Mouse (Mus musculus) neural tube, embryonic 15.5 days (tissue): ENCODE results near the gene Zfp316. TPM values are rescaled to one million over a fixed set of nuclear protein-coding genes. Genes with fewer than 3 reads are reported as not detected.

ENCODE experiments used
- ATAC-seq: fragments of 200-750 bp; cut with Nextera tagmentation; 2 replicates; pipeline ENCODE4 v1.8.0; 2017; ENCODE audit warnings: mild to moderate bottlenecking, moderate TSS enrichment, moderate library complexity; ENCODE audit not compliant: low FRiP score
- H3K27ac ChIP-seq: fragments of 300-500 bp; sonication (generic); replicated peaks from 2 replicates; pipeline ENCODE4 v1.5.1; 2015; ENCODE audit warnings: mild to moderate bottlenecking, inconsistent platforms
- H3K27me3 ChIP-seq: fragments of 300-500 bp; sonication (generic); replicated peaks from 2 replicates; pipeline ENCODE4 v1.6.1; 2015; ENCODE audit warnings: inconsistent platforms
- H3K36me3 ChIP-seq: fragments of 300-500 bp; sonication (generic); 2 replicates; pipeline ENCODE4 v1.6.1; 2015; ENCODE audit warnings: inconsistent platforms
- H3K4me1 ChIP-seq: fragments of 300-500 bp; sonication (generic); 2 replicates; pipeline ENCODE4 v1.6.1; 2015; ENCODE audit warnings: inconsistent platforms
- H3K4me2 ChIP-seq: fragments of 300-500 bp; sonication (generic); 2 replicates; pipeline ENCODE4 v1.6.1; 2015; ENCODE audit warnings: inconsistent platforms, mild to moderate bottlenecking, moderate library complexity
- H3K4me3 ChIP-seq: fragments of 300-500 bp; sonication (generic); replicated peaks from 2 replicates; pipeline ENCODE4 v1.5.1; 2015; ENCODE audit warnings: mild to moderate bottlenecking, inconsistent platforms
- H3K9ac ChIP-seq: fragments of 300-500 bp; sonication (generic); replicated peaks from 2 replicates; pipeline ENCODE4 v1.6.1; 2015; ENCODE audit warnings: mild to moderate bottlenecking, inconsistent platforms
- H3K9me3 ChIP-seq: fragments of 300-500 bp; sonication (generic); replicated peaks from 2 replicates; pipeline ENCODE4 v1.6.1; 2016; ENCODE audit warnings: inconsistent platforms
- WGBS: fragments of 180-500 bp; shearing (Covaris S2); methylation state at CpG from one replicate; pipeline ENCODE4 v1.1.7; 2015; ENCODE audit warnings: mixed read lengths; 5-methylcytosine and 5-hydroxymethylcytosine counted together
- polyA plus RNA-seq: library from polyadenylated mRNA; unstranded; fragments of >200 nt; fragmentation: Nextera tagmentation; extraction: Ambion mirVana; gene quantifications from 2 replicates; pipeline ENCODE4 v1.2.1, GENCODE M21; 2015

Zfp316 gene
- polyA plus RNA-seq, 1 experiment from 2014 or later, result 9.7 TPM

- no peaks in the 10 kb centered on the region for H3K27me3 ChIP-seq
- H3K9ac ChIP-seq, result no peak overlapping the region
- no peaks in the 10 kb centered on the region for H3K9me3 ChIP-seq
- H3K4me1 ChIP-seq, result 0 out of 2 replicates have a peak, but pooled peaks cover 3% of the 10 kb centered on the region
- no peak overlapping the region for H3K4me3 ChIP-seq
- H3K4me2 ChIP-seq, result no peak overlapping the region
- no peak for ATAC-seq
- H3K36me3 ChIP-seq, result peaks cover 49% of the 10 kb centered on the region
- 93% methylated on average over 4 of the region's 4 CpGs for WGBS
- no peak overlapping the region for H3K27ac ChIP-seq
Measured at GRCm38 (mm10) chr5:143299686-143300085, 29.9 kb upstream of the Zfp316 start.

GRCm38 (mm10) chr5:143298391-143298790, 28.6 kb upstream of the Zfp316 start:
- H3K9me3 ChIP-seq, result no peaks in the 10 kb centered on the region
- peaks cover 43% of the 10 kb centered on the region for H3K36me3 ChIP-seq
- H3K9ac ChIP-seq, result no peak overlapping the region
- peaks cover 13% of the 10 kb centered on the region for H3K27me3 ChIP-seq
- no peak overlapping the region for H3K27ac ChIP-seq
- peaks cover 10% of the 10 kb centered on the region for H3K4me1 ChIP-seq
- no peak overlapping the region for H3K4me3 ChIP-seq
- 92% methylated on average over 7 of the region's 7 CpGs for WGBS
- no peak overlapping the region for H3K4me2 ChIP-seq
- ATAC-seq, result no peak

- peaks cover 17% of the 10 kb centered on the region for H3K27me3 ChIP-seq
- no peak overlapping the region for H3K9ac ChIP-seq
- H3K4me3 ChIP-seq, result no peak overlapping the region
- WGBS, result 92% methylated on average over 9 of the region's 9 CpGs
- H3K9me3 ChIP-seq, result no peaks in the 10 kb centered on the region
- no peak for ATAC-seq
- peaks cover 14% of the 10 kb centered on the region for H3K4me1 ChIP-seq
- H3K36me3 ChIP-seq, result peaks cover 40% of the 10 kb centered on the region
- no peak overlapping the region for H3K4me2 ChIP-seq
- H3K27ac ChIP-seq, result no peak overlapping the region
Measured at GRCm38 (mm10) chr5:143297986-143298385, 28.2 kb upstream of the Zfp316 start.

- no peak overlapping the region for H3K4me3 ChIP-seq
- ATAC-seq, result no peak
- 85% methylated on average over 2 of the region's 2 CpGs for WGBS
Measured at GRCm38 (mm10) chr5:143295330-143295729, 25.5 kb upstream of the Zfp316 start.

GRCm38 (mm10) chr5:143294862-143295261, 25.0 kb upstream of the Zfp316 start:
- H3K36me3 ChIP-seq, result peaks cover 12% of the 10 kb centered on the region
- ATAC-seq, result no peak
- no peak overlapping the region for H3K4me3 ChIP-seq
- H3K9ac ChIP-seq, result no peak overlapping the region
- peaks cover 48% of the 10 kb centered on the region for H3K27me3 ChIP-seq
- H3K27ac ChIP-seq, result no peak overlapping the region
- no peaks in the 10 kb centered on the region for H3K9me3 ChIP-seq
- H3K4me2 ChIP-seq, result no peak overlapping the region
- WGBS, result 92% methylated on average over 3 of the region's 3 CpGs
- peaks cover 22% of the 10 kb centered on the region for H3K4me1 ChIP-seq

More at GRCm38 (mm10) chr5:143295330-143295729, 25.5 kb upstream of the Zfp316 start:
- no peaks in the 10 kb centered on the region for H3K9me3 ChIP-seq
- H3K27ac ChIP-seq, result no peak overlapping the region
- H3K4me1 ChIP-seq, result peaks cover 22% of the 10 kb centered on the region
- H3K36me3 ChIP-seq, result peaks cover 17% of the 10 kb centered on the region
- no peak overlapping the region for H3K4me2 ChIP-seq
- no peak overlapping the region for H3K9ac ChIP-seq
- H3K27me3 ChIP-seq, result peaks cover 43% of the 10 kb centered on the region

GRCm38 (mm10) chr5:143293404-143293803, 23.6 kb upstream of the Zfp316 start, which contains the start of gene Zfp853:
Gene Zfp853, minus strand, starts transcription at chr5:143293623.
- 7% methylated on average over 38 of the region's 38 CpGs for WGBS
- peak within 1 kb of the TSS; percentile 89 for H3K4me2 ChIP-seq
- peaks cover 24% of the 10 kb centered on the region for H3K4me1 ChIP-seq
- peak within 1 kb of the TSS; percentile 51 for H3K9ac ChIP-seq
- H3K27me3 ChIP-seq, result peaks cover 63% of the 10 kb centered on the region
- H3K4me3 ChIP-seq, result peak within 1 kb of the TSS; percentile 50
- H3K27ac ChIP-seq, result no peak within 1 kb of the TSS
- H3K36me3 ChIP-seq, result no peaks in the 10 kb centered on the region
- ATAC-seq, result peak; percentile 51
- no peaks in the 10 kb centered on the region for H3K9me3 ChIP-seq

- ATAC-seq, result 0 out of 2 replicates have a peak, but pooled peaks have one; percentile 24
- Histone ChIP-seq H3K27ac (no peak overlapping the region), H3K36me3 (no peaks in the 10 kb centered on the region), H3K4me3 (peak overlapping the region; percentile 50), H3K4me1 (peaks cover 29% of the 10 kb centered on the region), H3K27me3 (peaks cover 68% of the 10 kb centered on the region), H3K4me2 (peak overlapping the region; percentile 89), H3K9me3 (no peaks in the 10 kb centered on the region), H3K9ac (peak overlapping the region; percentile 51)
- 2% methylated on average over 19 of the region's 19 CpGs for WGBS
Measured at GRCm38 (mm10) chr5:143292879-143293278, 23.1 kb upstream of the Zfp316 start.

- no peaks in the 10 kb centered on the region for H3K9me3 ChIP-seq
- H3K4me3 ChIP-seq, result no peak overlapping the region
- H3K27ac ChIP-seq, result no peak overlapping the region
- H3K9ac ChIP-seq, result no peak overlapping the region
- H3K4me1 ChIP-seq, result peaks cover 32% of the 10 kb centered on the region
- whole genome bisulfite sequencing, result 73% methylated on average over 9 of the region's 9 CpGs
- no peaks in the 10 kb centered on the region for H3K36me3 ChIP-seq
- no peak overlapping the region for H3K4me2 ChIP-seq
- ATAC-seq, result no peak
- H3K27me3 ChIP-seq, result peaks cover 82% of the 10 kb centered on the region
Measured at GRCm38 (mm10) chr5:143289299-143289698, 19.5 kb upstream of the Zfp316 start.

DNA sequence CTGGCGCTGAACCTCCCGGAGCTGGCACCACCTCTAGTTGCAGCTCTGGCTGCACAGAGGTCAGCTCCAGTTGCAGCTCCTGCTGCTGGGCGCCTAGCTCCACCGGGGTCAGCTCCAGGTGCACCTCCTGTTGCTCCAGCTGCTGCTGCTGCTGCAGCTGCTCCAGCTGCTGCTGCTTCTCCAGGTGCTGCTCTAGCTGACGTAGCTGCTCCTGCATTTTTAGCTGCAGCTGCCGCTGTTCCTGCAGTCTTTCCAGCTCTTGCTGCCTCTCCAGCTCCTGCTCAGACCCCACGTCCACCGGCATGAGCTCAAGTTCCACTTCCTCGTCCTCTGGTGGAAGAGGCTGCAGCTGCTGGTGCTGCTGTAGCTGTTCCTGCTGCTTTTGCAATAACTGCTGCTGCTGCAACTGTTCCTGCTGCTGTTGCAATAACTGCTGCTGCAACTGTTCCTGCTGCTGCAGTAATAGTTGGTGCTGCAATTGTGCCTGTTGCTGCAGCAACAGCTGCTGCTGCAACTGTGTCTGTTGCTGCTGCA, 18.6 kb upstream of the Zfp316 start:
- Histone ChIP-seq H3K4me1 (peaks cover 24% of the 10 kb centered on the region), H3K9me3 (no peaks in the 10 kb centered on the region), H3K27me3 (peaks cover 78% of the 10 kb centered on the region), H3K9ac (no peak overlapping the region), H3K4me3 (peak overlapping the region; percentile 25; the same call in 1 of the 2 replicates), H3K36me3 (no peaks in the 10 kb centered on the region), H3K4me2 (peak overlapping the region; percentile 49), H3K27ac (no peak overlapping the region)
- 19% methylated on average over 9 of the region's 9 CpGs for WGBS
- no peak for ATAC-seq

- no peak overlapping the region for H3K27ac ChIP-seq
- H3K36me3 ChIP-seq, result no peaks in the 10 kb centered on the region
- H3K4me1 ChIP-seq, result peaks cover 18% of the 10 kb centered on the region
- H3K9ac ChIP-seq, result no peak overlapping the region
- WGBS, result 3% methylated on average over 48 of the region's 48 CpGs
- H3K9me3 ChIP-seq, result no peaks in the 10 kb centered on the region
- H3K4me3 ChIP-seq, result peak overlapping the region; percentile 25
- no peak for ATAC-seq
- H3K27me3 ChIP-seq, result peaks cover 72% of the 10 kb centered on the region
- peak overlapping the region; percentile 49 for H3K4me2 ChIP-seq
Measured at GRCm38 (mm10) chr5:143287774-143288328, 18.0 kb upstream of the Zfp316 start.

DNA sequence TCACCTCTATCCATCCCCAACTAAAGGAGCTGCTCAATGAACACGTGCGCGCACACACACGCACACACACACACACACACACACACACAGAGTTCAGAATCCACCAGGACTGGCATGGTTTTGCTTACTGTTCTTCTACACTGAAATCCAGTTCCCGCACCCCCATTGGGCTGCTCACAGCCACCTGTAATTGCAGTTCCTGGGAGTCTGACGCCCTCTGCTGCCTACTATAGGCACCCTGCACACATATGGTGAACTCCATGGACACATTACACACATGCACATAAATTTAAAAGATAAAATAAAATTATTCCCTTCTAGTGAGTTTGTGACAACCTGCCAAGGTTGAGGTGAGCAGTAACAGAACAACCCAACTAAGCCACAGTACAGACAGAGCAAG, 14.9 kb upstream of the Zfp316 start:
- peaks cover 41% of the 10 kb centered on the region for H3K27me3 ChIP-seq
- 47% methylated on average over 6 of the region's 6 CpGs for WGBS
- H3K27ac ChIP-seq, result no peak overlapping the region
- no peaks in the 10 kb centered on the region for H3K9me3 ChIP-seq
- no peak for ATAC-seq
- no peak overlapping the region for H3K4me3 ChIP-seq
- H3K4me2 ChIP-seq, result no peak overlapping the region
- no peak overlapping the region for H3K9ac ChIP-seq
- peaks cover 12% of the 10 kb centered on the region for H3K4me1 ChIP-seq
- no peaks in the 10 kb centered on the region for H3K36me3 ChIP-seq

DNA sequence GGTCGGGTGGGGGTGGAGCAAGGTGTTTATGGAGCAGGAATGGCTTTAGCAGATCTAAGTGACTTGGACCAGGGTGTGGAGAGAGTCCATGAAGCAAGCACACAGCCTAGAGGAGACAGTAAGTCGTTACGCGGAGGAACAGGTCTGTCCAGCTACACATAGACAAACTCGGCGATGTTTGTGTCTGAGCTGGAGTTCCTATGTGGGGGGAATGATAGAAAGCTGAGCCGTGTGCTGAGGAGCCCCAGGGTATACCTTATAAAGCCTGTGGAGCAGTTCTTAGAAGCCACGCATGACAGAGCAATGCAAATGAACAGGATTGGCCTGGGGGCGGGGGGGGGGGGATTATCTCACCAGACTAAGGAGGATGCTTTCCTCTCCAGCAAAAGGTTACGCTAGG, 9.4 kb upstream of the Zfp316 start:
- 43% methylated on average over 10 of the region's 10 CpGs for WGBS
- no peak for ATAC-seq

More for the DNA sequence above, 9.4 kb upstream of the Zfp316 start:
- no peak overlapping the region for H3K9ac ChIP-seq
- no peaks in the 10 kb centered on the region for H3K36me3 ChIP-seq
- H3K9me3 ChIP-seq, result no peaks in the 10 kb centered on the region
- no peak overlapping the region for H3K27ac ChIP-seq
- no peak overlapping the region for H3K4me2 ChIP-seq
- no peaks in the 10 kb centered on the region for H3K4me1 ChIP-seq
- H3K4me3 ChIP-seq, result no peak overlapping the region
- peaks cover 7% of the 10 kb centered on the region for H3K27me3 ChIP-seq
